Mouse (Mus musculus) layer of hippocampus, adult 2 months (tissue): ENCODE data around the gene Zbtb16. TPM values are rescaled to one million over a fixed set of nuclear protein-coding genes. Genes with fewer than 3 reads are reported as not detected.
A peak's percentile ranks its signal among the peaks of the same experiment; 100 is the strongest.

Experiments
- DNase-seq, 2 experiments: peaks; one replicate each; pipeline ENCODE4 v3.0.0; 2022; ENCODE audit warnings: low spot score in 2 of 2
- H3K27ac ChIP-seq: fragments of 200-600 bp; 2 replicates; pipeline ENCODE4 v1.8.1; 2022
- H3K4me3 ChIP-seq: fragments of 200-600 bp; 2 replicates; pipeline ENCODE4 v1.8.1; 2022; ENCODE audit warnings: mild to moderate bottlenecking
- CTCF ChIP-seq: fragments of 200-600 bp; conservative IDR thresholded peaks from 2 replicates; pipeline ENCODE4 v1.8.1; 2022; ENCODE audit warnings: antibody characterized with exemption, mild to moderate bottlenecking, moderate library complexity
- total RNA-seq, 2 experiments: library from RNA; stranded (reverse); gene quantifications; 2 replicates each; pipeline ENCODE4 v1.2.3; 2021

The Zbtb16 gene
- total RNA-seq, 2 experiments from 2014 or later, result 143 to 149 TPM

GRCm38 (mm10) chr9:48754418-48754817 lies 81.6 kb downstream of the Zbtb16 start:
- DNase-seq, result no peak
- peak overlapping the region; percentile 73; the same call in 1 of the 2 replicates for H3K27ac ChIP-seq
- no peak overlapping the region for H3K4me3 ChIP-seq
- no peak for TF ChIP-seq CTCF

GRCm38 (mm10) chr9:48753881-48754280 lies 82.1 kb downstream of the Zbtb16 start:
- H3K4me3 ChIP-seq, result no peak overlapping the region
- H3K27ac ChIP-seq, result peak overlapping the region; percentile 73
- no peak for DNase-seq
- TF ChIP-seq CTCF, result no peak

- H3K4me3 ChIP-seq, result no peak overlapping the region
- peak overlapping the region; percentile 70 for H3K27ac ChIP-seq
- DNase-seq, result no peak
- no peak for TF ChIP-seq CTCF
These were observed 84.1 kb downstream of the Zbtb16 start for GRCm38 (mm10) chr9:48751900-48752299.

GRCm38 (mm10) chr9:48749666-48750065 lies 86.4 kb downstream of the Zbtb16 start:
- TF ChIP-seq CTCF, result no peak
- peak overlapping the region; percentile 70 for H3K27ac ChIP-seq
- DNase-seq, result no peak

GRCm38 (mm10) chr9:48749168-48749567 lies 86.9 kb downstream of the Zbtb16 start:
- Histone ChIP-seq H3K27ac (peak overlapping the region; percentile 70), H3K4me3 (no peak overlapping the region)
- no peak for TF ChIP-seq CTCF
- DNase-seq, result no peak

More at GRCm38 (mm10) chr9:48749666-48750065, 86.4 kb downstream of the Zbtb16 start:
- H3K4me3 ChIP-seq, result no peak overlapping the region

- Histone ChIP-seq H3K4me3 (no peak overlapping the region), H3K27ac (peak overlapping the region; percentile 70)
- no peak for DNase-seq
- TF ChIP-seq CTCF, result no peak
These were observed 87.3 kb downstream of the Zbtb16 start for GRCm38 (mm10) chr9:48748761-48749160.

GRCm38 (mm10) chr9:48748216-48748615 lies 87.8 kb downstream of the Zbtb16 start:
- H3K27ac ChIP-seq, result peak overlapping the region; percentile 46; the same call in 1 of the 2 replicates
- H3K4me3 ChIP-seq, result no peak overlapping the region
- no peak for TF ChIP-seq CTCF
- DNase-seq, result no peak

- no peak for DNase-seq
- TF ChIP-seq CTCF, result no peak
- Histone ChIP-seq H3K4me3 (no peak overlapping the region), H3K27ac (peak overlapping the region; percentile 85)
These were observed 89.5 kb downstream of the Zbtb16 start for GRCm38 (mm10) chr9:48746506-48746905.

- peak overlapping the region; percentile 85 for H3K27ac ChIP-seq
- no peak overlapping the region for H3K4me3 ChIP-seq
- no peak for DNase-seq
- TF ChIP-seq CTCF, result no peak
These were observed 90.5 kb downstream of the Zbtb16 start for GRCm38 (mm10) chr9:48745347-48746119.

- Histone ChIP-seq H3K27ac (peak overlapping the region; percentile 77), H3K4me3 (no peak overlapping the region)
- no peak for TF ChIP-seq CTCF
- DNase-seq, result no peak
These were observed 91.1 kb downstream of the Zbtb16 start for GRCm38 (mm10) chr9:48744916-48745315.

- no peak for TF ChIP-seq CTCF
These were observed 91.6 kb downstream of the Zbtb16 start for GRCm38 (mm10) chr9:48744451-48744850.

GRCm38 (mm10) chr9:48743338-48744285 lies 92.4 kb downstream of the Zbtb16 start:
- TF ChIP-seq CTCF, result no peak
- DNase-seq, result no peak
- H3K27ac ChIP-seq, result peak overlapping the region; percentile 99
- no peak overlapping the region for H3K4me3 ChIP-seq

More at GRCm38 (mm10) chr9:48744451-48744850, 91.6 kb downstream of the Zbtb16 start:
- DNase-seq, result no peak
- no peak overlapping the region for H3K4me3 ChIP-seq
- peak overlapping the region; percentile 77 for H3K27ac ChIP-seq

- no peak for DNase-seq
- H3K27ac ChIP-seq, result peak overlapping the region; percentile 99
- no peak for TF ChIP-seq CTCF
- H3K4me3 ChIP-seq, result no peak overlapping the region
These were observed 93.9 kb downstream of the Zbtb16 start for GRCm38 (mm10) chr9:48742150-48742549.
